Mouse (Mus musculus): ENCODE data around the gene Fancc.
A peak's percentile ranks its signal among the peaks of the same experiment; 100 is the strongest.

Fancc gene

GRCm38 (mm10) chr13:63496646-63497582, at the start of gene Fancc:
TSS of gene Fancc (minus strand) at chr13:63497278.
- no peak for DNase-seq (ENCODE audit: low spot score)

DNA sequence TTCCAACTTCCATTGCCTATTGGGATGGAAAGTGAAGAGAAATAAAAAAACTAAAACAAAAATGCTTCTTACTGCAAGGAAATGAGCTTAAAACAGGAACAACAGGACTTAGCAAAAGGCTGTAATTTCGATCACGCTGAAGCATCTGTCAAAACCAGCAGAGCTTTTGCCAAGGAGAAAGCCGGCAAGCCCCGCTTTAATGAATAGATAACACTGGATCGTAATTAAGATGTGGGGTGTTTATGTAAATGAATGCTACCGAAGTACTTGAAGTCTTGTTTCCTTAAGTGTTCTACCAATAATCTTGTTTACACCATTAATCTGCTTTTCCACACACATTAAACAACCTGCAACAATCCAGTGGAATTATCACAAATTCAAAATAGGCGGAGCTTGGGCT, 48.2 kb upstream of the Fancc start:
- no peak for DNase-seq (ENCODE audit: low spot score)

- no peak for DNase-seq (ENCODE audit: low spot score)
These were observed 47.8 kb upstream of the Fancc start for GRCm38 (mm10) chr13:63544967-63545253.

DNA sequence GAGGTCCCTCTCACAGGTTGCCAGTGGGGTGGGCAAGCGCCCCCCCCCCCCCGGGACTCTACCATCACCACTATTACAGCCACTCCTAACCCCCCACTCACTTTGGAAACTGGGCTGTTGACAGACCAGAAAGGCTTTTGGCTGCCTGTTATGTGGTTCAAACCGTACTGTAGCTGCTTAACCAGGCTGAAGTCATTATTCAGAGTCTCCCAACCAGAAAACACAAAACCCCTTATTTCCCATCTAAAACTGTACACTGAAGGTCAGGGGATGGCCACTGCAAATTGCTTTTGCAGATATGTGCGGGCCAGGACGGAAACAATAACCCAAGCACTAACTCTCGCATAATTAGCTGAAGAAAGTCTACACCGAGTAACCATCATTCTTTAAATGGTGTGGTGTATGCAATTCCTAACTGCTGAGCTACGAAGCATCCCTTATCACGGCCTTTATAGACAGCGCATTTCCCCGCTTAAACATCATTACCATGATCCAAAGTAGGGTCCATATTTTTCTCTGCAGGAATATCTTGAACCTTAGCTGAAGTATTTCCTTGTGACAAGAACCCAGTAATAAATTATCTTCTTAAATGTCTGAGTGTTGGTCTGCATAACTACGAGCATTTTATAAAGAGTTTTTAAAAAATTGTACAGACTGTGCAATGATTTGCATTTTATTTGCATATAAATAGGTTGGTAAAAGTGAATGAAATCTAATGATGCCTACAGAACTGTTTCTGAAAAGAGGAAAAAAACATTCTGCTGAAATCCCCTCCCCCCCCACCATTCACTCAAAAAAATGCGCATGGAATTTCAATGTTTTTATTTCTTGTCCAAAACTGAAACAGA, 47.3 kb upstream of the Fancc start:
- DNase-seq (ENCODE audit: low spot score): no peak

- DNase-seq (ENCODE audit: low spot score): no peak
These were observed 46.4 kb upstream of the Fancc start for GRCm38 (mm10) chr13:63543459-63543858.

DNA sequence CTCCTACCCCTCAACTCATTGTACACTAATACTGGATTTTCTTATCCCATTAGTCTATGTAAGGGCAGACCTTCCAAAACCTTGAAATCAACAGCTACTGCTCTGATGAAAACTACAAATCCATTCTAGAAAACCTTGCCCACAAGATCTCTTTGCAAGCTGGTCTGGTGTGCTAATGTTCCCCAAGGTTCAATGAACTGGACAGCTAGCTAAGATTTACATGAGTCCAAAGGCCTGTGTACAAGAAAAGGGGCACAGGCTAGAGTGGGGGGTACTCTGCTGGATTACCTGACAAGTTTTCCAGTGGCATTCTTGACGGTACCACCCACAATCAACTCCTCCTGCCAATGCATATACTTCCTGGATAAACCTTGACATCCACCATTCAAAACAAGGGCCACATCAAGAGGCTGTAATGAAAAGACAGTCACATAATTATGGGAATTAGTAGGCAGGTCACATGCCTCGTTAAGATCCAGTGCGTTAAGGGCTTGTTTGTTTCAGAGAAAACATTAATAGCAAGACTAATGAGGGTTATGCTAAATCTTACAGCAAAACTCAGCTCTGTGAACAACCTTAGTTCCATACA, 45.8 kb upstream of the Fancc start:
- DNase-seq (ENCODE audit: low spot score): no peak

DNA sequence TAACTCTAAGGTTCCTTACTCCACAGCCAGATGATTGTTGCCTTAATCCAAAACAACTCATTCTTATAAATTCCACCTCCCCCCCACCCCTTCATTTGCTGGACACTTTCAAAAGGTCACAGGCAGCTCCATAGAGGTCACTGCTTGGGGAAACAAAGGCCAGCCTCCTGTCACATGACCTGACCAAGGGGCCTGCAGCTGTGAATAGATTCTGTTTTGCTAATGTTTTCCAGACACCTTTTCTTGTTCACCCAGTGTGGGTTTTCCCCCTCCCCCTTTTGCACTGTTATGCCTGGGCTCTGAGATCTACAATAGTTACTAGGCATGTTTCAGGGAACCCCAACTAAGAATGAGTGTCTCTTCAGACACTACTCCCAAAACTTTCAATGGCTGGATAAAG, 44.4 kb upstream of the Fancc start:
- DNase-seq (ENCODE audit: low spot score): no peak

DNA sequence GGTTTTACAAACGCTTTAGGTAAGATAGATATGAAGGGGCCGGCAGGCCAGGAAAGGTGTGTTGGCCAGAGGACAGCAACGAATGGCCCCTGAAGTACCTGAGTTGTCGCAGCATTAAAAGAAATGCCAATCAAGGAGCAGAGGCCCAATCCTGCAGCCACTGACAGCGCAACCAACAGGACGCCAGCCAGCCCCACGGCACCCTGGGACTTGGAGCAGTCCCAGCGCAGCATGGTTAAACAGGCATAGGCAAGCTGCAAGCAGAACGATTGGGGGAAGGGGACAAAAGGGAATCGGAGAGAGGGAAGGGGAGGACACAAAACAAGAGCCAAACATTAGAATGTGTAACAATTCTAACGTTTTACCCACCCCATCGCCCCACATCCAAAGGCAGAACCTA, 43.5 kb upstream of the Fancc start:
- no peak for DNase-seq (ENCODE audit: low spot score)

DNA sequence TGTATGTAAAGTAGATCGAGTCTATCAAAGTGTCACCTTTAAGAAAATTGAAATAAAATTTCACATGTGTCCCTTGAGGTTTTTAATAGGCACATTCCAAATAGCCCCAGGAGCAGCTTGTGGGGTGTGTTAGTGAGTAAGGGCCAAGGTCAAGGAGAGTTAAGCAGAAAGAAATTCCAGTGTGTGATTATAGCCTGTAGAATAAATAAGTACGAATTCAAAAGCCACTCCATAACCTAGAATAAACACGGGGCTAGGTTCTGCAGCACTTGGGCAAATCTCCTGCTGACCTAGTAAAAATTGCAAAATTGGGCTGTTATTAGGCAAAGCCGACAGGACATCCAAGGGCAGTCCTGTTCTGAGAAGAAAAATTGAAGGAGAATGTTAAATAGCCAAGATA, 37.9 kb upstream of the Fancc start:
- no peak for DNase-seq (ENCODE audit: low spot score)

- no peak for DNase-seq (ENCODE audit: low spot score)
These were observed 33.8 kb upstream of the Fancc start for GRCm38 (mm10) chr13:63530857-63531256.

DNA sequence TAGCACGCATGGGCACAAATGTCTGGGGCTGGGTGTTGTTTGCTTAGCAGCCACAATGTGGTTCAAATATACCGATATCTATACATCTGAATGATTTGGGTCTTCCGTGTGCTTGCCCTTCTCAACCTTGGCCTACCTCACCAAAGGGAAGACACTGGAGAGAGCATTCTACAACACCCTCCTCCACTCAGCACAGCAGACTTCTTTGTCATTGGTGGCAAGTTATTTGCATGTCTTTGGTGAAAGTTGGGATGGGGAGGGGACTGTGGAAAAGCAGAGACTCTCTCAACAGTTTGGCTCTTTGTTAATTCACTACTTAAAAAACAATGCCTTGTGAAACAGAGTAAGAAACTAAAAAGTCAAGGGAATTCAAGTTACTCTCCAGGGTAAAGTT, 33.3 kb upstream of the Fancc start:
- DNase-seq (ENCODE audit: low spot score): no peak

DNA sequence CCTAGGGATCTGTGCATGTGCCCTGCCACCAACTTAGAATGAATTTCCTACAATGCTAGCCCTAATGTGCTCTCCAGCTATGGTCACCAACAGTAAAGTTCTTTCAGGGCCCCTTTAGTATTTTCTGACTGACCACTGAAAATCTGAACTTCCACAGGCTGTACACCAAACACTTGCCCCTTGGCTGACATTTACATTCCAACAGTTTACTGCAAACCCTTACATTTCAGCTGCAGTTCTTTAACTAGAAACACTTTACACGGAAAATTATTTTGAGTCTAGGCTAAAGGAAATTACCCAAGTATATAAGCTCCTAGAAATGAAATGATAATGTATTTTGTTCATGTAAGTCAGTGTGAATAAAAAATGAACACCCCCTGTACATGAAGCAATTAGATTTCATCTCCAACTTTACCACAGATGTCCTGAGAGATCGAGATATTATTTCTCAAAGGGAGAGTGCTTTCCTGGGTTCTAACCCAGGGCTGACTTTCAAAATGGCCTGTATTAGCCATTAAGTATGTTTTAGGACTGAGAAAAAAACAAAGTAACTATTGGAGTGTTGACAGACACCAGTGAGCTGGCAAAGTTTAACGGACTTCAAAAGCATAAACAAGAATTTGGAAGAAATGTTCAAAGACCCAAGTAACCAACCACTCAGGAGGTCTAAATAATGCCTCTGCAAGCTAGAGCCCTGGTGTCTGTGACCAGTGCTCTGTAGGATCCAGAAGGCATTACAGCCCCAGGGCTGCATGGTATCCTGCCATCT, 32.7 kb upstream of the Fancc start:
- no peak for DNase-seq (ENCODE audit: low spot score)

GRCm38 (mm10) chr13:63528852-63529251, 31.8 kb upstream of the Fancc start:
- no peak for DNase-seq (ENCODE audit: low spot score)

GRCm38 (mm10) chr13:63528164-63528675, 31.1 kb upstream of the Fancc start:
- DNase-seq (ENCODE audit: low spot score): no peak

DNA sequence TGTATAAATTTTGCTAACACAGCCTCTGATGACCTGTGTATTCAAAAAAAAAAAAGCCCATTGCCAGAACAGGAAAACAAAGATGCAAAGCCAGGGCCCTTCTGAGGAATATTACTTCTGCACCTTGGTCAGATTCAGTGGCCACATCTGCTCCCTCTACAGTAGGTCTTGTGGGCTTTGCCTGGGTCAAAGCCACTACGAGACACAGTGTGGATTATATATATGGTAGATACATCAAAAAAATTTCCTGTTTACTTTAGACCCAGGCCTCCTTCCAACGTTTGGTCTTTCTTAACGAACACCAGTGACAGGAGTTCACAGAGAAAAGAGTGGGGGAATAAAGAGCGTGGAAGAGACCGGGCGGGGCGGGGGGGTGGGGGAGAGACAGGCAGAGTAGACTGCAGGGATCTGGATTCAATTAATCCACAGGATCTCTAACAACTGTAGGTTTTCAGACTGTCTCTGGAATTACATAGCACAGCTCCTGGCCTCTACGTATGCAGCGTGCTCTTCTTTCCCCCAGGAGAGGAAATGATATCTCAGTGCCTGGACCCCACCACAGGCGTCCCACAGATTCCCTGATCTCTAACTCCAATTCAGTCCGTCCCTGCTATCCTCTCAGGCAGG, 28.6 kb upstream of the Fancc start:
- no peak for DNase-seq (ENCODE audit: low spot score)

GRCm38 (mm10) chr13:63524608-63525570, 27.8 kb upstream of the Fancc start:
- no peak for DNase-seq (ENCODE audit: low spot score)

DNA sequence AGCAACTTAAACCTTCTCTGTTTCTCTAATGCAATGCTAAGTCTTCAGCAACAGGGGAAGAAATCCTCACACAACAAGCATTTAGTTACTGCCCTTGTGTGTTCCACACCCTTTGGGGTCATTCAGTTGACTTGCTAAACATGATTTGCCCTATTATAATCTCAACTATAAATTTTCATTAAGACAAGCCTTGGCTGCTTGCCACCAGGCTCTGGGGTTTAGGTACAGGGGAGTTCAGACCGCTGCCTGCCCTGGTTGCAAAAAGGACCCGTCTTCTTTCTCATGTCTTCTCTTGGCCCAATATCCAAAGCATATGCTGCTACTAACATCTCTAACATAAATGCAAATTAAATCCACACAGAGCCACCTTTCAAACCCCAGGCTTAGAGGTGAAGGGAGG, 27.0 kb upstream of the Fancc start:
- DNase-seq (ENCODE audit: low spot score): peak; percentile 70

DNA sequence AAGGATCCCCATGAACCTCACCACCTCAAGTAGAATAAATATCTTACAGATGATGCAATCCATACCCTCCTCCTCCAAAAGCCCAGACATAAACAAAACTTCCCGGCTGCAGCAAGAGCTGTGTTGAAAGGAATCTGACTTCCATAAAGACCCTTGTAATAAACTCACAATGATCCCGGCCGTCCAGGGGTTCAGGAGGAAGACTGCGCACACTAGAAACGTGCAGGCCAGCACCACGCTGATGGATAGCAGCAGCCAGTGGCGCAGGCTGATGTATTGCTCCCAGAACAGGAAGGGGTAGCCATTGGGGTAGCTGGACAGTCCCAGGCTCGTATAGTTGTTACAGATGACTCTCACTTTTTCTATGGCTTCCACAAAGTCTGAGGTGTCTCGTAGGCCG, 25.8 kb upstream of the Fancc start:
- DNase-seq (ENCODE audit: low spot score): no peak

DNA sequence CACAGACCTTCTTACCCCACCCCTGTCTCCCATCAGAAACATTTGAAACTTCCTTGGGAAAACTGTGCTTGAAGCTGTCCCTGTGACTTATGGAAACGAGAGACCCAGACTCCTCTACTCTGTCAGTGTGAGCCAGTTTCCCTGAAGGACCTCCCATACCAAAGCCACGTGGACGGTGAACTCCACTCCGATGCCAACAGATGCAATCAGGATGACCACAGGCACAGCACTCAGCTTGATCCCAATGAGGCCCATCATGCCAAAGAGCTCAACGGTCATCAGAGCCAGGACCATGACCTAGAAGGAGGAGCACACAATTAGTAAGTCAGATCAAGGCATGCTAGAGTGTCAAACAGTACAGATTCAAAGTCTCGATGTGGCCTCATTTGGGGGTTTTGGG, 23.0 kb upstream of the Fancc start:
- no peak for DNase-seq (ENCODE audit: low spot score)

GRCm38 (mm10) chr13:63516535-63516934, 19.5 kb upstream of the Fancc start:
- no peak for DNase-seq (ENCODE audit: low spot score)

All from MN1 (cell line).